Mouse (Mus musculus): ENCODE results near the gene Rgs8. TPM values are rescaled to one million over a fixed set of nuclear protein-coding genes. Genes with fewer than 3 reads are reported as not detected.

The Rgs8 gene
- total and polyA plus RNA-seq, 3 experiments: 0.06 TPM; not detected in 2

GRCm38 (mm10) chr1:153697581-153698251 is 44.9 kb downstream of the Rgs8 start:
- no peak for DNase-seq
- WGBS: 88% methylated on average over 16 of the region's 16 CpGs
- H3K4me3 ChIP-seq: no peak overlapping the region
- intact Hi-C loops (cut with DNase I): no loop called here
- H3K27ac ChIP-seq: no peak overlapping the region
- H3K79me2 ChIP-seq (replicated peaks; ENCODE audit: control insufficient read depth, insufficient read depth, low read length): no peaks in the 10 kb centered on the region
- H3K36me3 ChIP-seq (ENCODE audit: control insufficient read depth, insufficient read depth, low read length): no peaks in the 10 kb centered on the region
- H3K27me3 ChIP-seq (ENCODE audit: control insufficient read depth, insufficient read depth, low read length): no peaks in the 10 kb centered on the region
- TF ChIP-seq POLR2A (IDR thresholded peaks at IDR 0.05; ENCODE audit: insufficient read depth, low read depth, low read length) (no peak), CTCF (IDR thresholded peaks at IDR 0.05) (no peak), EP300 (IDR thresholded peaks at IDR 0.05; ENCODE audit: insufficient read depth, low read depth, low read length) (no peak)
- no peaks in the 10 kb centered on the region for H3K4me1 ChIP-seq (ENCODE audit: control insufficient read depth, insufficient read depth, low read length)
- no peak overlapping the region for H3K9ac ChIP-seq (ENCODE audit: low read depth, low read length)

GRCm38 (mm10) chr1:153698311-153699084 is 45.7 kb downstream of the Rgs8 start:
- TF ChIP-seq POLR2A (IDR thresholded peaks at IDR 0.05; ENCODE audit: insufficient read depth, low read depth, low read length): no peak
- TF ChIP-seq CTCF (IDR thresholded peaks at IDR 0.05): no peak
- no peak for TF ChIP-seq EP300 (IDR thresholded peaks at IDR 0.05; ENCODE audit: insufficient read depth, low read depth, low read length)
- Histone ChIP-seq H3K4me3 (no peak overlapping the region), H3K36me3 (ENCODE audit: control insufficient read depth, insufficient read depth, low read length) (no peaks in the 10 kb centered on the region), H3K9ac (ENCODE audit: low read depth, low read length) (no peak overlapping the region), H3K27ac (no peak overlapping the region), H3K79me2 (replicated peaks; ENCODE audit: control insufficient read depth, insufficient read depth, low read length) (no peaks in the 10 kb centered on the region), H3K4me1 (ENCODE audit: control insufficient read depth, insufficient read depth, low read length) (no peaks in the 10 kb centered on the region), H3K27me3 (ENCODE audit: control insufficient read depth, insufficient read depth, low read length) (no peaks in the 10 kb centered on the region)
- 63% methylated on average over 7 of the region's 7 CpGs for WGBS
- no peak for DNase-seq
- intact Hi-C loops (cut with DNase I): no loop called here

GRCm38 (mm10) chr1:153700448-153701063 is 47.7 kb downstream of the Rgs8 start:
- no peaks in the 10 kb centered on the region for H3K79me2 ChIP-seq (replicated peaks; ENCODE audit: control insufficient read depth, insufficient read depth, low read length)
- DNase-seq: no peak
- whole genome bisulfite sequencing: 87% methylated on average over 11 of the region's 11 CpGs
- H3K27me3 ChIP-seq (ENCODE audit: control insufficient read depth, insufficient read depth, low read length): no peaks in the 10 kb centered on the region
- H3K36me3 ChIP-seq (ENCODE audit: control insufficient read depth, insufficient read depth, low read length): no peaks in the 10 kb centered on the region
- no peak overlapping the region for H3K4me3 ChIP-seq
- no peak overlapping the region for H3K27ac ChIP-seq
- H3K9ac ChIP-seq (ENCODE audit: low read depth, low read length): no peak overlapping the region
- no peaks in the 10 kb centered on the region; the same call in 1 of the 2 replicates for H3K4me1 ChIP-seq (ENCODE audit: control insufficient read depth, insufficient read depth, low read length)
- intact Hi-C loops (cut with DNase I): no loop called here
- TF ChIP-seq EP300 (IDR thresholded peaks at IDR 0.05; ENCODE audit: insufficient read depth, low read depth, low read length): no peak
- TF ChIP-seq POLR2A (IDR thresholded peaks at IDR 0.05; ENCODE audit: insufficient read depth, low read depth, low read length): no peak
- TF ChIP-seq CTCF (IDR thresholded peaks at IDR 0.05): no peak

GRCm38 (mm10) chr1:153701461-153701860 is 48.6 kb downstream of the Rgs8 start:
- WGBS: 92% methylated on average over 1 of the region's 1 CpGs
- no peak overlapping the region for H3K9ac ChIP-seq (ENCODE audit: low read depth, low read length)
- no peaks in the 10 kb centered on the region for H3K79me2 ChIP-seq (replicated peaks; ENCODE audit: control insufficient read depth, insufficient read depth, low read length)
- no peaks in the 10 kb centered on the region for H3K36me3 ChIP-seq (ENCODE audit: control insufficient read depth, insufficient read depth, low read length)
- H3K27ac ChIP-seq: no peak overlapping the region
- DNase-seq: no peak
- no peak overlapping the region for H3K4me3 ChIP-seq
- H3K27me3 ChIP-seq (ENCODE audit: control insufficient read depth, insufficient read depth, low read length): no peaks in the 10 kb centered on the region
- H3K4me1 ChIP-seq (ENCODE audit: control insufficient read depth, insufficient read depth, low read length): no peaks in the 10 kb centered on the region; the same call in 1 of the 2 replicates
- TF ChIP-seq POLR2A (IDR thresholded peaks at IDR 0.05; ENCODE audit: insufficient read depth, low read depth, low read length) (no peak), EP300 (IDR thresholded peaks at IDR 0.05; ENCODE audit: insufficient read depth, low read depth, low read length) (no peak), CTCF (IDR thresholded peaks at IDR 0.05) (no peak)
- intact Hi-C loops (cut with DNase I): no loop called here

GRCm38 (mm10) chr1:153702166-153702852 is 49.5 kb downstream of the Rgs8 start:
- DNase-seq: no peak
- no peaks in the 10 kb centered on the region for H3K27me3 ChIP-seq (ENCODE audit: control insufficient read depth, insufficient read depth, low read length)
- intact Hi-C loops (cut with DNase I): no loop called here
- no peak overlapping the region for H3K4me3 ChIP-seq
- no peaks in the 10 kb centered on the region for H3K79me2 ChIP-seq (replicated peaks; ENCODE audit: control insufficient read depth, insufficient read depth, low read length)
- H3K4me1 ChIP-seq (ENCODE audit: control insufficient read depth, insufficient read depth, low read length): no peaks in the 10 kb centered on the region; the same call in 1 of the 2 replicates
- 81% methylated on average over 8 of the region's 8 CpGs for WGBS
- H3K36me3 ChIP-seq (ENCODE audit: control insufficient read depth, insufficient read depth, low read length): no peaks in the 10 kb centered on the region
- no peak overlapping the region for H3K9ac ChIP-seq (ENCODE audit: low read depth, low read length)
- H3K27ac ChIP-seq: no peak overlapping the region
- TF ChIP-seq EP300 (IDR thresholded peaks at IDR 0.05; ENCODE audit: insufficient read depth, low read depth, low read length): no peak
- no peak for TF ChIP-seq CTCF (IDR thresholded peaks at IDR 0.05)
- no peak for TF ChIP-seq POLR2A (IDR thresholded peaks at IDR 0.05; ENCODE audit: insufficient read depth, low read depth, low read length)
